Mouse (Mus musculus): Measurements from ENCODE around the gene Col17a1. TPM values are rescaled to one million over a fixed set of nuclear protein-coding genes. Genes with fewer than 3 reads are reported as not detected.

The Col17a1 gene
- total and polyA plus RNA-seq, 3 experiments: 0.04 TPM; not detected in 2

- peak; percentile 62 for DNase-seq (ENCODE audit: low read depth, low spot score)
- Histone ChIP-seq H3K36me3 (ENCODE audit: control insufficient read depth in 1 of 2, insufficient read depth in 2 of 2, low read length in 2 of 2) (peaks cover 0 to 3% of the 10 kb centered on the region in 2 experiments; a peak in 1 of 4 replicates), H3K4me3 (ENCODE audit: control insufficient read depth in 1 of 2, insufficient read depth in 1 of 2, low read depth in 2 of 2, low read length in 2 of 2) (no peak overlapping the region), H3K79me2 (ENCODE audit: control insufficient read depth, insufficient read depth, low read length, poor library complexity) (no peaks in the 10 kb centered on the region), H3K4me1 (ENCODE audit: control insufficient read depth in 1 of 2, insufficient read depth in 2 of 2, low read length in 2 of 2) (peaks cover 0 to 5% of the 10 kb centered on the region in 2 experiments; a peak in 2 of 4 replicates), H3K27me3 (ENCODE audit: control insufficient read depth in 1 of 2, insufficient read depth in 2 of 2, low read length in 2 of 2) (peaks cover 0 to 2% of the 10 kb centered on the region in 2 experiments; a peak in 1 of 4 replicates), H3K9ac (ENCODE audit: control insufficient read depth, low read depth, low read length, poor library complexity, severe bottlenecking) (no peak overlapping the region), H3K9me3 (replicated peaks; ENCODE audit: insufficient read depth, low read length) (no peaks in the 10 kb centered on the region), H3K27ac (ENCODE audit: control insufficient read depth, low read depth, low read length) (no peak overlapping the region)
- no peak for TF ChIP-seq JUND (IDR thresholded peaks at IDR 0.05; ENCODE audit: low read depth, low read length)
- TF ChIP-seq EP300 (IDR thresholded peaks at IDR 0.05; ENCODE audit: low read depth in 1 of 2, low read length in 2 of 2): peak in 1 of 2 experiments; percentile 47; a peak in 2 of 4 replicates
- TF ChIP-seq ETS1 (IDR thresholded peaks at IDR 0.05; ENCODE audit: low read depth, low read length): no peak
- TF ChIP-seq NRF1 (IDR thresholded peaks at IDR 0.05; ENCODE audit: insufficient read depth, low read depth, low read length, poor library complexity, severe bottlenecking): no peak
- TF ChIP-seq CHD2 (IDR thresholded peaks at IDR 0.05; ENCODE audit: low read length): no peak
- TF ChIP-seq MAFK (IDR thresholded peaks at IDR 0.05; ENCODE audit: borderline replicate concordance, low read depth, low read length): no peak
- peak; percentile 60; the same call in 1 of the 2 replicates for TF ChIP-seq MYB (IDR thresholded peaks at IDR 0.05; ENCODE audit: low read depth, low read length)
- 0 out of 2 replicates have a peak, but pooled peaks have one; percentile 6 for TF ChIP-seq GATA1 (IDR thresholded peaks at IDR 0.05; ENCODE audit: low read depth, low read length)
- no peak for TF ChIP-seq MEF2A (IDR thresholded peaks at IDR 0.05; ENCODE audit: extremely low read depth, insufficient replicate concordance, low read depth, low read length, poor library complexity, severe bottlenecking)
- TF ChIP-seq E2F4 (IDR thresholded peaks at IDR 0.05; ENCODE audit: borderline replicate concordance, low read depth, low read length): no peak
- TF ChIP-seq TCF12 (IDR thresholded peaks at IDR 0.05; ENCODE audit: low read depth, low read length): 0 out of 2 replicates have a peak, but pooled peaks have one; percentile 28
Observed at GRCm38 (mm10) chr19:47719147-47719546, 27.3 kb upstream of the Col17a1 start.

GRCm38 (mm10) chr19:47716144-47716543, 24.2 kb upstream of the Col17a1 start:
- TF ChIP-seq SMC3 (IDR thresholded peaks at IDR 0.05; ENCODE audit: low read depth, low read length) (peak; percentile 19), RAD21 (IDR thresholded peaks at IDR 0.05; ENCODE audit: low read depth, low read length) (peak; percentile 14), ELF1 (IDR thresholded peaks at IDR 0.05; ENCODE audit: low read depth, low read length) (no peak), CTCF (IDR thresholded peaks at IDR 0.05 in 2 of 3, conservative IDR thresholded peaks at IDR 0.05 in 1 of 3; ENCODE audit: control insufficient read depth in 1 of 3, insufficient read depth in 1 of 3, low read depth in 2 of 3, low read length in 3 of 3, poor library complexity in 1 of 3, severe bottlenecking in 1 of 3) (peak; percentile 18 to 54 (median 45); a peak in 5 of 6 replicates), MAFK (IDR thresholded peaks at IDR 0.05; ENCODE audit: borderline replicate concordance, low read depth, low read length) (no peak)
- Histone ChIP-seq H3K27ac (ENCODE audit: control insufficient read depth, low read depth, low read length) (no peak overlapping the region), H3K4me3 (ENCODE audit: control insufficient read depth in 1 of 2, insufficient read depth in 1 of 2, low read depth in 2 of 2, low read length in 2 of 2) (no peak overlapping the region), H3K36me3 (ENCODE audit: control insufficient read depth in 1 of 2, insufficient read depth in 2 of 2, low read length in 2 of 2) (peaks cover 0 to 3% of the 10 kb centered on the region in 2 experiments; a peak in 1 of 4 replicates), H3K4me1 (ENCODE audit: control insufficient read depth in 1 of 2, insufficient read depth in 2 of 2, low read length in 2 of 2) (peaks cover 0 to 5% of the 10 kb centered on the region in 2 experiments; a peak in 2 of 4 replicates), H3K9ac (ENCODE audit: control insufficient read depth, low read depth, low read length, poor library complexity, severe bottlenecking) (no peak overlapping the region), H3K9me3 (replicated peaks; ENCODE audit: insufficient read depth, low read length) (no peaks in the 10 kb centered on the region), H3K27me3 (ENCODE audit: control insufficient read depth in 1 of 2, insufficient read depth in 2 of 2, low read length in 2 of 2) (peaks cover 0 to 5% of the 10 kb centered on the region in 2 experiments; a peak in 2 of 4 replicates), H3K79me2 (ENCODE audit: control insufficient read depth, insufficient read depth, low read length, poor library complexity) (no peaks in the 10 kb centered on the region)
- no peak for DNase-seq (ENCODE audit: low read depth, low spot score)

All from MEL (cell line).